Mouse (Mus musculus) heart, embryonic 16.5 days (tissue): ENCODE data around the gene Mchr1. TPM values are rescaled to one million over a fixed set of nuclear protein-coding genes. Genes with fewer than 3 reads are reported as not detected.

Experiments
- ATAC-seq: fragments of 200-750 bp; cut with Nextera tagmentation; replicated peaks from 2 replicates; pipeline ENCODE4 v1.8.0; 2017; ENCODE audit warnings: moderate number of reproducible peaks; ENCODE audit not compliant: insufficient read depth, low FRiP score; ENCODE audit errors: extremely low read depth
- H3K27ac ChIP-seq: fragments of 300-500 bp; sonication (generic); 2 replicates; pipeline ENCODE4 v1.5.1; 2014; ENCODE audit warnings: mild to moderate bottlenecking, low read length, control low read depth, moderate library complexity
- H3K27me3 ChIP-seq: fragments of 300-500 bp; sonication (generic); 2 replicates; pipeline ENCODE4 v1.6.1; 2014; ENCODE audit warnings: low read length, mixed read lengths; ENCODE audit not compliant: control insufficient read depth, insufficient read depth
- H3K36me3 ChIP-seq: fragments of 300-500 bp; sonication (generic); 2 replicates; pipeline ENCODE4 v1.6.1; 2014; ENCODE audit not compliant: control insufficient read depth, insufficient read depth
- H3K4me1 ChIP-seq: fragments of 300-500 bp; sonication (generic); 2 replicates; pipeline ENCODE4 v1.6.1; 2014; ENCODE audit warnings: low read length, mixed read lengths; ENCODE audit not compliant: control insufficient read depth, insufficient read depth
- H3K4me2 ChIP-seq: fragments of 300-500 bp; sonication (generic); 2 replicates; pipeline ENCODE4 v1.6.1; 2014; ENCODE audit warnings: low read depth, mild to moderate bottlenecking, control low read depth, low read length
- H3K4me3 ChIP-seq: fragments of 300-500 bp; sonication (generic); 2 replicates; pipeline ENCODE4 v1.5.1; 2014; ENCODE audit warnings: mild to moderate bottlenecking, control low read depth, low read length
- H3K9ac ChIP-seq: fragments of 300-500 bp; sonication (generic); 2 replicates; pipeline ENCODE4 v1.6.1; 2014; ENCODE audit warnings: low read length, control low read depth
- H3K9me3 ChIP-seq: fragments of 300-500 bp; sonication (generic); replicated peaks from 2 replicates; pipeline ENCODE4 v1.6.1; 2016; ENCODE audit warnings: low read length; ENCODE audit not compliant: control insufficient read depth
- WGBS: fragments of 180-500 bp; shearing (Covaris S2); extraction: QIAGEN DNeasy Blood & Tissue Kit; methylation state at CpG from one replicate; pipeline ENCODE4 v1.1.7; 2014; 5-methylcytosine and 5-hydroxymethylcytosine counted together
- polyA plus RNA-seq: library from polyadenylated mRNA; unstranded; fragments of >200 nt; fragmentation: Nextera tagmentation; extraction: Ambion mirVana; gene quantifications from 2 replicates; pipeline ENCODE4 v1.2.1, GENCODE M21; 2015

Mchr1 gene
- 0.06 and 0.07 TPM in 2 replicates for polyA plus RNA-seq

DNA sequence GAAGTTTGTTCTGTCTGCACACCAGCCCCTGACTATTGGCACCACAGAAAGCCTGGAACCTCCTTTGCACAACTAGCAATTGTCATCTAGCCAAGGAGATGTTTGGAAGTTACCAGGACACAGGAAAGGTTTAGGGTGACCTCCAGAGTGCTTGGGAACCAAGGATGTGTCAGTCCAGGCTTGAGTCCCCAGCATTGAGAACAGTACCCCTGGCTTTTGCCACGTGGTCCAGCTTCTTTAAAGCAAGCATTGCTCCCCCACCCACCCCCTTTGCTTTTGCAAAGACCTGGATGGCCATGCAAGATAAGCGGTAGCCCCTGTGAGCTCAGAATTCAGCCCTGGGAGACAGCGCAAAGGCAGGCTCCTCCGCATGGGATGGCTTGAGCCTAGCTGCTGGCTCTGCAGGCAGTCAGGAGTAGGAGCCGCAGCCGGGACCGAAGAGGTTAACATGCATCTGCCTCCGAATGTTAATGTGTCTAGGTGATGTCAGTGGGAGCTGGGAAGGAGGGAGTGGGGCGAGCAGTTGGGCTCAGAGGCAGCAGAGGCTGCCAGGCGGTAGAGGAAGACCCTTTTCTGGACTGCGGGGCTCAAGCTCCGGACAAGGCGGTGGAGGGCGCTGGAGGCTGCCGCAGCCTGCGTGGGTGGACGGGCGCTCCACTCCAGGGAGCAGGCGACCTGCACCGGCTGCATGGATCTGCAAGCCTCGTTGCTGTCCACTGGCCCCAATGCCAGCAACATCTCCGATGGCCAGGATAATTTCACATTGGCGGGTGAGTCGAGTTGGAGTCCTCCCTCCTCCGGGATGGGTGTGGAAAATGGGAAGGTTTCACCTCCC, at the start of gene Mchr1:
TSS of gene Mchr1 (plus strand) at position 414 of the 835 bp plus-strand sequence.
- Histone ChIP-seq H3K27ac (no peak within 1 kb of the TSS), H3K27me3 (peaks cover 24% of the 10 kb centered on the region)

DNA sequence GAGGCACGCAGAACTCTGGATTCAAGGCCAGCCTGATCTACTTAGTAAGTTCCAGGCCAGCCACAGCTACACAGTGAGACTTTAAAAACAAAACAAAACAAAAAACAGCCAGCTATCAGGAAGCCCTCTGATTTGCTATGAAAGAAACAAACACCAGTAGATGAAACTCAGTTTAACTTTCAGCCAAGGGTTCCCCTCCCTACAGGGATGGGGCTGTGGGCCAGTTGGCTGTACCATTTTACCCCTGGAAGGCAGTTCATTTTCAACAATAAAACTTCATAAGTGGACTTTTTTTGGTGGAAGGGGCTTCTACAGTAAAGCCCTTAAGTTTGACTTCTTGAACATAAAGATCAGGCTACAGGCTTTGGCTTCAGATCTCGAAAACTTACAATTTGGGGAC, 46.2 kb upstream of the Mchr1 start:
- peaks cover 17% of the 10 kb centered on the region; the same call in 1 of the 2 replicates for H3K4me1 ChIP-seq
- peak overlapping the region; percentile 97 for H3K4me2 ChIP-seq
- 88% methylated on average over 2 of the region's 2 CpGs for WGBS
- H3K9ac ChIP-seq: no peak overlapping the region
- no peak overlapping the region for H3K4me3 ChIP-seq
- no peak for ATAC-seq
- H3K27ac ChIP-seq: no peak overlapping the region
- H3K27me3 ChIP-seq: no peaks in the 10 kb centered on the region
- H3K36me3 ChIP-seq: no peaks in the 10 kb centered on the region
- no peaks in the 10 kb centered on the region for H3K9me3 ChIP-seq

More for the DNA sequence above, at the start of gene Mchr1:
- 2% methylated on average over 25 of the region's 25 CpGs for WGBS
- Histone ChIP-seq H3K9ac (peak within 1 kb of the TSS; percentile 33), H3K4me3 (peak within 1 kb of the TSS; percentile 45), H3K9me3 (no peaks in the 10 kb centered on the region), H3K4me1 (peaks cover 7% of the 10 kb centered on the region; the same call in 1 of the 2 replicates), H3K36me3 (no peaks in the 10 kb centered on the region), H3K4me2 (peak within 1 kb of the TSS; percentile 70)
- 0 out of 2 replicates have a peak, but pooled peaks have one; percentile 32 for ATAC-seq

DNA sequence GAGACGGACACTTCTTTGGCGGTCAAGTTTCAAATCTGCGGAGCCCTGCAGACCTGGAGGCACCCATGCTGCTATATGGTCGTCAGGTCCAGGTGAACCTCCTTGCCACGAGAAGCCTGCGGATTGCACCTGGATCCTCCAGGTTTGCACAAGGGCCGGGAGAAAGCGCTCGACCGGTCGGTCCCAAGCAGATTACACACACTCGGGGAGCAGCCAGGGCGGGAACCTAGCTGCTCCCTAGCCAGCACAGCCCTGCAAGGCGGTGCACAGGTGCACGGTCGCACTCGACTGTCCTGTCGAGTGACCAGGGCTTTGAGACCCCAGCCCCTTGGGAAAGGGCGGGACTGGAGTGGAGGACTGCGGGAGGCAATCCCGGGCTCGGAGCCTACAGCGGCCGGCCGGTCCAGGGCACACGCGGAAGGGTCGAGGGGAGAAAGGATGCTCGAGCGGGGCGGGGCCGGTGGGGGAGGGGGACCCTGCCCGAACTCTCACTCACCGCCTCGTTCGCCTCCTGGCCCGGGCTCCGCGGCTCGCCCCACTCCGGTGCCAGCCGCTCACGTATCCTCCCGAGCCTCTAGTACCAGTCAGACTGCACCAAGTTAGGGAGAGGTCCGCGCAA, 45.2 kb upstream of the Mchr1 start:
- Histone ChIP-seq H3K4me3 (peak overlapping the region; percentile 98), H3K27ac (peak overlapping the region; percentile 73), H3K36me3 (no peaks in the 10 kb centered on the region), H3K27me3 (no peaks in the 10 kb centered on the region), H3K9me3 (no peaks in the 10 kb centered on the region), H3K4me2 (peak overlapping the region; percentile 97), H3K9ac (peak overlapping the region; percentile 95), H3K4me1 (peaks cover 17% of the 10 kb centered on the region; the same call in 1 of the 2 replicates)
- ATAC-seq: peak; percentile 29
- WGBS: under 1% methylated on average over 46 of the region's 46 CpGs

DNA sequence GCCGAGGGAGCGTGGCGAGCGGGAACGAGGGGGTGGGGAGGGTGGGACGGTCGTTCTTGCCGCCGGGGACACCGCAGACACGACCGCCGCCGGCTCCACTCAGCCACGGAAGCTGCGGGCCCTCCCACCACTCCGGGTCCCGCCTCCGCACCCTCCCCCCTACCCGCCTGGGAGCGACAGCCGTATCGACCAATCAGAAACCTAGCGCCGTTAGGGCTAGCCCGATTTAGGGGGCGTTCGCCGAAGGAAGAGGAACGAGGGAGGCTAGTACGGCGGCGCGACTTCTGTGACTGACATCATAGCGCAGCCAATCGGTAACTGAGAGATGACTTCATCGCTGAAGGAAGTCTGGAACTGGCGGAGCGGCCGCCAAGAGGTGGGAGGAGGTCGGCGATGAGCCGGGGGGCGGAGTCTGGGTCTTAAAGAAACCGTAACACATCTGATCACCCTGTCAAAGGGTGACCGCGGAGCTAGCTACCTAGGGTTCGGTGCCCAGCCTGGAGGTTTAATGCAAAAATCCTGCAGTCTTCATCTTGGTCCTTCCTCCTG, 44.6 kb upstream of the Mchr1 start, which contains the start of gene Mrtfa:
TSS of gene Mrtfa (minus strand) at position 128 of the 549 bp plus-strand sequence.
- Histone ChIP-seq H3K4me1 (peaks cover 17% of the 10 kb centered on the region; the same call in 1 of the 2 replicates), H3K36me3 (no peaks in the 10 kb centered on the region), H3K4me3 (peak within 1 kb of the TSS; percentile 98), H3K27ac (peak within 1 kb of the TSS; percentile 80), H3K27me3 (no peaks in the 10 kb centered on the region), H3K9me3 (no peaks in the 10 kb centered on the region), H3K4me2 (peak within 1 kb of the TSS; percentile 97), H3K9ac (peak within 1 kb of the TSS; percentile 95)
- ATAC-seq: peak; percentile 99
- under 1% methylated on average over 47 of the region's 48 CpGs for WGBS

DNA sequence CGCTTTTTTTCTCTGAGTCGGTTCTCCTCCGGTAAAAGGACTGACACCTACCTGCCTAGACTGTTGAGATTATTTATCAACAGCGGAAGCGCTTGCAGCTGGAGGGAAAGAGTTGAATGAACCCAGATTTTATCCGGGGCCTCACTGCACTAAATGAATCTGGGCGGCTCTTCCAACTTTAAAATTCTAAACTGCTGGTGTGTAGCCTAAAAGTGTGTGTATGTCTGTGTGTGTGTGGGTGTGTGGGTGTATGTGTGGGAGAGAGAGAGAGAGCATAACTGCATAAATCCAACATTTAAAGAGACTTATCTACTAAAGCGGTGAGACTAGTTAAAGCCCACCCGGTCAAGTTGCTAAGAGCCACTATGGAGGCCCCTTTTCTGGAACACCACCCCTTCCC, 44.0 kb upstream of the Mchr1 start:
- H3K4me1 ChIP-seq: peaks cover 17% of the 10 kb centered on the region; the same call in 1 of the 2 replicates
- 26% methylated on average over 9 of the region's 9 CpGs for WGBS
- H3K4me3 ChIP-seq: peak overlapping the region; percentile 98
- no peaks in the 10 kb centered on the region for H3K36me3 ChIP-seq
- H3K27me3 ChIP-seq: no peaks in the 10 kb centered on the region
- H3K4me2 ChIP-seq: peak overlapping the region; percentile 81
- no peak for ATAC-seq
- H3K9ac ChIP-seq: peak overlapping the region; percentile 87
- no peaks in the 10 kb centered on the region for H3K9me3 ChIP-seq
- H3K27ac ChIP-seq: peak overlapping the region; percentile 80

DNA sequence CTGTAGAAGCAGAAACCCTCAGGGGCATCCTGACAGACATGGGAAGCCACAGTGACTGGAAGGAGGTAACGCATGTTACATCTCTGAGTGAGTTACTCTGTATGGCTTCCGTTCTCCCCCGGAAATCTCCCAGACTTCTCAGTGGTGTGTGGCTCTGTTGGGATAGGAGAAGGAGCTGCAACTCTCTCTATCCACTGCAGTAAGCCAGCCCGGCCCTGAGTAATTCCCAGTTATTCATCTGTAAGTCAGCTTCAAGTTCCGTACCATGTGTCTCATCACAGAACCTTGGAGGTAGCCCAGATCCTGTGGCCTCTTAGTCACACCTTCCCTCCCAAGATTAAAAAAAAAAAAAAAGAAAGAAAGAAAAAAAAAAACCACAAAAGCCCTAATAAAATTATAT, 43.0 kb upstream of the Mchr1 start:
- Histone ChIP-seq H3K27ac (no peak overlapping the region), H3K4me1 (peaks cover 17% of the 10 kb centered on the region; the same call in 1 of the 2 replicates), H3K4me2 (no peak overlapping the region), H3K9ac (no peak overlapping the region), H3K36me3 (no peaks in the 10 kb centered on the region), H3K9me3 (no peaks in the 10 kb centered on the region), H3K27me3 (no peaks in the 10 kb centered on the region), H3K4me3 (no peak overlapping the region)
- ATAC-seq: no peak
- WGBS: 82% methylated on average over 5 of the region's 5 CpGs

DNA sequence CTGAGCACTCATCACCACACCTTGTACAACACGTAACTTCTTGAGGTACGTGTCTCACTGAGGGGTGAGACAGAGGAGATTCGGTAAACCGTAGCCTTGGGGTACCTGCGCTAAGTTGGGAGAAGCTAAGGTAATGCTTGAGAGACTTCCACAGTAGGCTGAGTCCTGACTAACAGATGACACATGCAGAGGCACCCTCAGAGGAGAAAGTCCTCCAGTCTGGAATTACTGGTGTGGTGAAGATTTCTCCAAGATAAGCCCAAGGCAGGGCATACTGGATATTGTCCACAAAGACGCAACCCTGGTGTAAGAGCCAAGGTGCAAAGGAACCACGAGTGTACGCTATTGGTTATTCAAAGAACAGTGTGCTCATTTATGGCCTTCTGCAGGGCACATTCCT, 42.4 kb upstream of the Mchr1 start:
- ATAC-seq: no peak
- Histone ChIP-seq H3K36me3 (no peaks in the 10 kb centered on the region), H3K9me3 (no peaks in the 10 kb centered on the region), H3K27me3 (no peaks in the 10 kb centered on the region), H3K4me2 (no peak overlapping the region), H3K4me3 (no peak overlapping the region), H3K27ac (no peak overlapping the region), H3K4me1 (peaks cover 17% of the 10 kb centered on the region; the same call in 1 of the 2 replicates), H3K9ac (no peak overlapping the region)
- WGBS: 92% methylated on average over 8 of the region's 8 CpGs

DNA sequence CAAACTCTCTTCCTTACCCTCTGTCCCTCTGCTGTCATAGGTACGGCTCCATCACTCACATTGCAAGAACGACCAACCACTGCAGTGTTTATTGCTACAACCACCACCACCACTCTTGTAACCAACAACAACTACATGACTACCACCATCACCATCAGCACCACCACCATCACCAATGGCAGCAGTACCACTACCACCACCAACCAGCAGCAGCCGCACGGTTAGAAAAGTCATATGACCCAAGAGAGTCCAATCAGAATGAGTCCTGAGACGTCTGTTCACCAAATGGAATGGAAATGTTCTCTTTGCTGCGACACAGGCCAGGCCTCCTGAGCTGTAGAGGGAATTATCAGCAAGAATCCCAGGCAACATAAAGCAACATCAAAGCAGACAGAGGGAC, 40.5 kb upstream of the Mchr1 start:
- Histone ChIP-seq H3K27me3 (no peaks in the 10 kb centered on the region), H3K36me3 (no peaks in the 10 kb centered on the region), H3K4me1 (peaks cover 5% of the 10 kb centered on the region; the same call in 1 of the 2 replicates), H3K4me2 (no peak overlapping the region), H3K9me3 (peaks cover 4% of the 10 kb centered on the region; the same call in 1 of the 2 replicates), H3K4me3 (no peak overlapping the region), H3K9ac (no peak overlapping the region), H3K27ac (no peak overlapping the region)
- no peak for ATAC-seq
- WGBS: 83% methylated on average over 6 of the region's 6 CpGs
